Mouse (Mus musculus) Patski (cell line): ENCODE data around the gene Lix1. TPM values are rescaled to one million over a fixed set of nuclear protein-coding genes. Genes with fewer than 3 reads are reported as not detected.

Experiments used
- ATAC-seq: fragments of 100-300 bp; one replicate; pipeline ENCODE4 v1.8.0; 2021
- CTCF ChIA-PET: fragments of 350-600 bp; sonication (Branson Sonifier 250); formaldehyde crosslinking; loops from one replicate; lab custom pipeline; 2022; ENCODE audit warnings: inconsistent platforms; lab: Charles Lee
- POLR2A ChIA-PET: fragments of 350-600 bp; sonication (Branson Sonifier 250); formaldehyde crosslinking; loops from one replicate; lab custom pipeline; 2022; ENCODE audit warnings: antibody characterized with exemption, inconsistent platforms; lab: Charles Lee
- DNase-seq: peaks from one replicate; pipeline ENCODE4 v3.0.0-alpha.2; 2011; ENCODE audit warnings: low read depth, low spot score
- H3K27me3 ChIP-seq: fragments of 371-371 bp; one replicate; pipeline ENCODE4 v1.5.1; 2021
- CTCF ChIP-seq: fragments of 100-300 bp; IDR thresholded peaks from one replicate; pipeline ENCODE4 v1.5.1; 2021
- in situ Hi-C: fragments of 300-500 bp; cut with MboI; formaldehyde crosslinking; loops from 3 replicates; pipeline ENCODE4 v1.11.1; 2018; ENCODE audit warnings: low pct_unique_long_range_greater_than_20kb, mixed read lengths
- polyA plus RNA-seq: library from polyadenylated mRNA; unstranded; gene quantifications from one replicate; pipeline ENCODE4 v1.2.3, GENCODE M21; 2021

Lix1 gene
- polyA plus RNA-seq, 1 experiment from 2014 or later, result not detected

DNA sequence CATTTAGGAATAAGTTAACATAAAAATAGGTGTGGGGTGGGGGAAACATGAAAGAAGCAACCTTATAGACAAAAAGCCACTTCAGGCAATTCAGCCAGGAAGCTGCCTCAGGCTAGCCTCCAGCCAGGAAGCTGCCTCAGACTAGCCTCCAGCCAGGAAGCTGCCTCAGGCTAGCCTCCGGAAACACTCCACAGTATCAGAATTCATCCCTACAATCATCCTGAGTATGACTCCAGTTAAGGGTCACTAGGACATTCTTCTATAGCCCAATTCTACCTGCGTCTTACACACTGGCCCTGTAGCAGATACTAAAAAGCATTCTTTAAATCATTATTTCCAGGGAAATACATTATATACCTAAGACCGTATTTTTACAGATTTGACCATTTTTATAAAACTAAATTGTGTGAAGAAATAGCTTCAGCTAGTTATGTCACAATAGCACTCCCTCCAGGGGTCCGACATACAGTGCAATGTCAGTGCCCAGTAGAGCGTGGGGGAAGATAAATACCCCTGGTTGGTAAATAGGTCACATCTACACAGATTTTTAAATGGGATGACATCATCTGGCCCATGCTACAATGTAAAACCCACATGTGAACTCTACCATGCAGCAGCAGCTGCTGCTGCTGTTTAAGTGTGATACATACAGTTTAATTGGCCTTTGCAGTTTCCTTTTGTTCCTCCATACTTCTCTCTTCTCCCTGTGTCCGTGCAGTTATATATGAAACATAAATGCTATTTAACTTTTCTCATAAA, 6.4 kb downstream of the Lix1 start:
- H3K27me3 ChIP-seq, result no peaks in the 10 kb centered on the region
- POLR2A ChIA-PET, result no interaction called here
- ATAC-seq (no peak), DNase-seq (no peak)
- CTCF ChIA-PET, result interaction anchor here (1.0 to 1.4 kb wide), 2 partner anchors 14 to 18 kb away, joined by 3 read pairs; no protein-coding TSS in a partner anchor
- in situ Hi-C loops, result no loop called here
- TF ChIP-seq CTCF, result no peak

- DNase-seq (no peak), ATAC-seq (no peak)
- ChIA-PET POLR2A (no interaction called here), CTCF (interaction anchor here (1.4 kb wide), 1 partner anchor 18 kb away, joined by 3 read pairs; no protein-coding TSS in a partner anchor)
- TF ChIP-seq CTCF, result no peak
- no peaks in the 10 kb centered on the region for H3K27me3 ChIP-seq
- in situ Hi-C loops, result no loop called here
Measured at GRCm38 (mm10) chr17:17409601-17410000, 7.1 kb downstream of the Lix1 start.

- in situ Hi-C loops, result no loop called here
- DNase-seq (no peak), ATAC-seq (no peak)
- H3K27me3 ChIP-seq, result no peaks in the 10 kb centered on the region
- ChIA-PET POLR2A (no interaction called here), CTCF (no interaction called here)
- TF ChIP-seq CTCF, result no peak
Measured at GRCm38 (mm10) chr17:17411443-17411842, 9.0 kb downstream of the Lix1 start.

DNA sequence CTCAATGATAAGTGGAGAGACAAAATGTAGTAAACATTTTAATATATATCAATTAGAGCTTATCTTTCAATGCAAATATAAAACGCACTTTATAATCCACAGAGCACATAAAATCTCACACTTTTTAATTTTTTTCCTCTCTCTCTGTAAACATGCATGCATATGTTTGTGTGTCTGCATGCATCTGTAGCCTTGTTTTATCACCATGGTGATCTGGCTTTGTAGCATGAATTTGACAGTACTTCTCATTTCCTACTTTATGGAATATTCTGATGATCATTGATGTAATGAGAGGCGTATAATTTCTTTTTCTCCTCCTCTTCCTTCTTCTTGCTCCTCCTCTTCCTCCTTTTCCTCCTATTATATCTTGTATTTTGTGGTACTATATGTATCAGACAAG, 9.7 kb downstream of the Lix1 start:
- in situ Hi-C loops, result no loop called here
- POLR2A ChIA-PET, result no interaction called here
- CTCF ChIA-PET, result no interaction called here
- ATAC-seq (no peak), DNase-seq (no peak)
- TF ChIP-seq CTCF, result no peak
- no peaks in the 10 kb centered on the region for H3K27me3 ChIP-seq

- no peaks in the 10 kb centered on the region for H3K27me3 ChIP-seq
- no peak for TF ChIP-seq CTCF
- ChIA-PET POLR2A (no interaction called here), CTCF (no interaction called here)
- in situ Hi-C loops, result no loop called here
- no peak for DNase-seq
- no peak for ATAC-seq
Measured at GRCm38 (mm10) chr17:17414206-17414605, 11.7 kb downstream of the Lix1 start.

DNA sequence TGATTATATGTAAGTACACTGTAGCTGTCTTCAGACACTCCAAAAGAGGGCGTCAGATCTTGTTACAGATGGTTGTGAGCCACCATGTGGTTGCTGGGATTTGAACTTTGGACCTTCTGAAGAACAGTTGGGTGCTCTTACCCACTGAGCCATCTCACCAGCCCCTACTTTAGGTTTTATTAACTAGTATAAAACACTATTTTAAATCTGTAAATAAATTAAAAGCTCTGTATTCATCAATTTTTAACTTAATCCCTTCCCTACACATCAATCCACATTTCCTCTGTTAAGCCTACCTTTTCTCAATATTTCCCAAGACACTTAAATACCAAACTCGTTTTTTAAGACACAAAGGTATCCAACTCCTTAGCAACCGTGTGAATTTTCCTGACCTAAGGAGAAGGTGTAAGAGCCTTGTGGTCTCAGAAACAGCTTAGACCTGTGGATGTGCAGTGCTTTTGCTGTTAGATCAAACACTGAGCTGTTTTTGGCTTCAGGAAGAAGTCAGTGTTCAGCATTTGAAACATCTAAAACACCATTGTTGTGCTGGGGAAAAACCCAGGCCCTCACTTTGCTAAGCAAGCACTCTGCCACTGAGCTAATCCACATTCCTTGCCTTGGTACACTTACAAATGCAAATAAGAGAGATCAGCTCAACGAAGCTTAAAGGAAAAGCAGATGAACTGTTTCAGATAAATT, 22.3 kb downstream of the Lix1 start:
- in situ Hi-C loops, result no loop called here
- DNase-seq (no peak), ATAC-seq (no peak)
- ChIA-PET POLR2A (no interaction called here), CTCF (interaction anchor here (0.8 to 1.3 kb wide), 3 partner anchors 12 to 36 kb away, joined by 3 to 4 read pairs (median 3); no protein-coding TSS in a partner anchor)
- TF ChIP-seq CTCF, result no peak
- peaks cover 21% of the 10 kb centered on the region for H3K27me3 ChIP-seq

DNA sequence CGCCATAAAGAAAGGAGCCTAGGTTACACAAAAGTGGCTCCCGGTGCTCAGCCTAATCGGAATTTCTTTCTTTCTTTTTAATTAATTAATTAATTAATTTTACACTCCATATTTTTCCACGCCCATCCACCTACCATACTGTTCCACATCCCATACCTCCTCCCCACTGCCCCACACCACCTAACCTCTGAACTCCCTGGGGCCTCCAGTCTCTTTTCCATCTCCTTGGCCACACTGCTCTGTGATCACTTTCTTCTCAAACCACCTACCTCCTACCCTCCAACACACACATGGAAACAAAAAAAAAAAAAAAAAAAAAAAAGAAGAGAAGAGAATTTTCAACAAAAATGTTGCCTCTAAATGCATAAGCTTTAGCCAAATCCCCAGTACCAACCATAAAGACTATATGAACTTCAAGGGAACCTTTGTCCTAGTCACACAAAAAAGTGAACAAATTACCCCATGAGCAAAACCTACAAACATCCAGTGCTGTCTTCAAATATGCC, 22.9 kb downstream of the Lix1 start:
- CTCF ChIA-PET, result interaction anchor here (0.8 to 1.2 kb wide), 2 partner anchors 11 to 21 kb away, joined by 3 read pairs; no protein-coding TSS in a partner anchor
- POLR2A ChIA-PET, result no interaction called here

GRCm38 (mm10) chr17:17425906-17426305, 23.4 kb downstream of the Lix1 start:
- no peak for DNase-seq
- ChIA-PET CTCF (no interaction called here), POLR2A (no interaction called here)
- peaks cover 21% of the 10 kb centered on the region for H3K27me3 ChIP-seq
- in situ Hi-C loops, result no loop called here
- TF ChIP-seq CTCF, result no peak
- no peak for ATAC-seq

More for the DNA sequence above, 22.9 kb downstream of the Lix1 start:
- H3K27me3 ChIP-seq, result peaks cover 21% of the 10 kb centered on the region
- DNase-seq (no peak), ATAC-seq (no peak)
- TF ChIP-seq CTCF, result no peak
- in situ Hi-C loops, result no loop called here

DNA sequence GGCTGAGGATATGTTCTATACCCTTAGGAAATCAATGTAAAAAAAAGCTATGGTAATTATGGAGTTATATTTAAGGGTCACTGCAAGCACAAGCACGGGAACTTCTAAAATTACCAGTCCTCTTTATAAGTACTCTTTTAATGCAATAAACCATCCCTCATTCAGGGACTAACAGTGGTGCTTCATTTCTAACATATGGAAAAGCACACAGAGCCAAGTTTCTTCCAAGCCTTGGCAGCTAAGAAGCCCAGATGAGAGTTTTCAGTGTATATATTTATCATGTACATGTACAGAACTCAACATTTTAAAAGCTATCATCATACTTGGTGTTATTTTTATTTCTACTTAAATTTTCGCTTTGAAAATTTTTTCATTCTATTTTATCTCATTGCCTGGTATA, 26.4 kb downstream of the Lix1 start:
- TF ChIP-seq CTCF, result no peak
- in situ Hi-C loops, result no loop called here
- H3K27me3 ChIP-seq, result peaks cover 12% of the 10 kb centered on the region
- DNase-seq (no peak), ATAC-seq (no peak)
- POLR2A ChIA-PET, result interaction anchor here (0.7 kb wide), 1 partner anchor 22 kb away, joined by 4 read pairs; no protein-coding TSS in a partner anchor
- CTCF ChIA-PET, result no interaction called here

DNA sequence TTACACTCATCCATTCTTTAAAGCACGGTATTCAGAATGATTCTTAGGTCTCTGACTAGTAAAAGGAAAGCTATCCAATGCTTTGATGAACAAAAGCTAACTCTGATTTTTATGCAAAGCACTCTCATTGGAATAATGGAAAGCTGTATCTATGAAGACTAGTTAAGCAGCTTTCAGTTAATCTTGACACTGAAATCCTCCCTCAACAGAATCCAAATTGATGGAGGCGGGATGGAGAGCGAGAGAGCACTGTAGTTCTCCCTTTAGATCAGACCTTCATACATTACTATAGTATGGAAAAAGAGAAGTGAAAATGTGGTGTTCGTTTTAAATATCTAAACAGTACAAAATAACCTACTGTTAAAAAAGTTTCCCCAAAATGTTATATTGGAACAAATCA, 31.2 kb downstream of the Lix1 start:
- no peak for ATAC-seq
- TF ChIP-seq CTCF, result no peak
- CTCF ChIA-PET, result no interaction called here
- POLR2A ChIA-PET, result no interaction called here
- in situ Hi-C loops, result no loop called here
- DNase-seq, result no peak
- H3K27me3 ChIP-seq, result peaks cover under 1% of the 10 kb centered on the region
